Mouse (Mus musculus) left cerebral cortex, adult 9 months (tissue): ENCODE measurements around the gene Ephx1.
A peak's percentile ranks its signal among the peaks of the same experiment; 100 is the strongest.
"Not testable (repeated sequence)": the region's sequence is repeated elsewhere in the genome, so short reads cannot be mapped to it uniquely, and the experiment has no call there.

Source experiments
- DNase-seq, 2 experiments: peaks; one replicate each; pipeline ENCODE4 v3.0.0; 2022; ENCODE audit warnings: low spot score in 2 of 2

Gene Ephx1

DNA sequence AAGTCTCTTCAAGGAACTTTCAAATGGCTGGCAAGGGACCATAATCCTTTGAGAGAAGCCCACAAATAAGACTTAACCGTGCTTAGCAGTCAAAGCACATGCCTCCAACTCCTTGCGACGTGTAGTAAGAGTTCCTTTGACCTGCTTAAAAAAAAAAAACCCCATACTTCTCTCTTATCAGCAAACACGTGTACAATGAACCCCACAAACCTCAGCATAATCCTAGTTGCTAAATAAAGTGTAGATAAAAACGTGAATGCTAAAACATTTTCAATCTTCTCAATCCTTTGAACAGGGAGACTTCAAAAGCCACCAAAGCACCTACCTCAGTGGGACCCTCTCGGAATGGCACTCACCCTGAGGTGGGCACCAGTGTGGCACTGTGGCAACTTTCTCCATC lies 7.3 kb downstream of the Ephx1 start:
- no peak for DNase-seq

GRCm38 (mm10) chr1:181012416-181012815 lies 8.3 kb downstream of the Ephx1 start:
- no peak for DNase-seq

- DNase-seq: no peak
Observed at GRCm38 (mm10) chr1:181011601-181012000, 9.1 kb downstream of the Ephx1 start.

- no peak for DNase-seq
Observed at GRCm38 (mm10) chr1:181010171-181010932, 10.4 kb downstream of the Ephx1 start.

- no peak for DNase-seq
Observed at GRCm38 (mm10) chr1:181009754-181010153, 10.9 kb downstream of the Ephx1 start.

- no peak for DNase-seq
Observed at GRCm38 (mm10) chr1:181009011-181009590, 11.6 kb downstream of the Ephx1 start.

- DNase-seq: no peak
Observed at GRCm38 (mm10) chr1:181008266-181008665, 12.4 kb downstream of the Ephx1 start.

GRCm38 (mm10) chr1:181007831-181008230 lies 12.9 kb downstream of the Ephx1 start:
- DNase-seq: no peak

- DNase-seq: no peak
Observed at GRCm38 (mm10) chr1:181005331-181005730, 15.4 kb downstream of the Ephx1 start.

DNA sequence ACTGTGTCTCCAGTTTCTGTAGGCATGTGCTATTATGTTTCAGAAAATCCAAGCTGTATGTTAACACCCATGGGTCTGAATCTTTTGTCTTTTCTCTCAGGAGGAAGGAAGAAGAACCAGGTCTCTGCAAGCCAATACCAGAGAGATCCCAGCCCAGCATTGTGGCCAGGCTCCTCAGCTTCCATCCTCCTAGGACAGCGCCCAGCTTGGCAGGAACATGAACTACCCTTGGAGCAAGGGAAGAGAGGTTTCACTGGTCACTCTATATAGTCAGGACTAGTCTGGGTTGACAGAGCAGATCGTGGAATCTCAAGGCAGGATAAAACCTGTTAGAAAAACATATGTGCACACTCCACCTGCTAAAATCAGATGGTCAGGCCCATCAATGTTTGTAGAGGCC lies 16.9 kb downstream of the Ephx1 start:
- DNase-seq: no peak

DNA sequence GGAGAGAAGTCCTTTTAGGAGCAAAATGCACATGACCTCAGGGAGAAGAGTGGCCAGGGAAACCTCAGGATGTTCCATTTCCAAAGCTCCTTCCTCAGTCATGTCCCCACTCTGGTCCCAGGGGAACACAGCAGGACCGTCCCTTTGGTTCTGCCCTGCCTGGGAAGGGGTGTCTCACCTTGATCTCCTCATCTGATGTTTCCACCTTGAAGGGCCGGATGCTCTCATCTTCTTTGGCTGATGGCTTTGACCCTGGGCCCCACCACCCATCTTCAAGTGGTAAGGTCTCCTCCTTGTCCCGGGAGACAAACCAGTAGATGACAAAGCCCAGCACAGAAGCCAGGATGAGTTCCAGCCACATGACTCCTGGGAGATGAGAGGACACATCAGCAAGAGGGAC lies 19.1 kb downstream of the Ephx1 start:
- DNase-seq: no peak

- no peak for DNase-seq
Observed at GRCm38 (mm10) chr1:181001217-181001616, 19.5 kb downstream of the Ephx1 start.

DNA sequence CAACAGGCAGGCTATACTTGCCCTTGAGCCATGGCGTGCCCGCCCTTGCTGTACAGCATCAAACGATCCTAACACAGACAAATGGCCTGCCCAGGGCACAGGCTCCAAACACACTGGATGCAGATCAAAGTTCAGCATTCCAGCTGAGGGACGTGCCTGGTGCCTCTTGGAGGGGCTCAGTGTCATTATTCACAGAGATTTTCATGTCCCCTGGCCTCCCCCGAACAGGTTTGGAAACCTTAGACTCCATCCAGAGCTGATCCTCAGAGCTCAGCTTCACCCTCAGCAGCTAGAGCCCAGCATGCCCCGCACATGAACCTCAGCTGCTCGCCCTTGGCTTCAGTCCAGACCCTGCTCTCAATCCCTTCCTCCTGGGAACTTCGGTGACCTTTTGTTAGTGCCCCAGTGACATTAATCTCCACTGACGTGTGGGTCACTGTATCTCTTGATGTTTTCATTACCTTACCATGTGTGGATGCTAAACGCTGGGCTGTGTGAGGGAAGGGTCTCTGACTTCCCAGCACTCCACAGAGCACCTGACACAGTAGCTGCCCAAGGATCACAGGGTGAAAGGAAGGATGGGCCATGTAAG lies 20.1 kb downstream of the Ephx1 start:
- DNase-seq: no peak

DNA sequence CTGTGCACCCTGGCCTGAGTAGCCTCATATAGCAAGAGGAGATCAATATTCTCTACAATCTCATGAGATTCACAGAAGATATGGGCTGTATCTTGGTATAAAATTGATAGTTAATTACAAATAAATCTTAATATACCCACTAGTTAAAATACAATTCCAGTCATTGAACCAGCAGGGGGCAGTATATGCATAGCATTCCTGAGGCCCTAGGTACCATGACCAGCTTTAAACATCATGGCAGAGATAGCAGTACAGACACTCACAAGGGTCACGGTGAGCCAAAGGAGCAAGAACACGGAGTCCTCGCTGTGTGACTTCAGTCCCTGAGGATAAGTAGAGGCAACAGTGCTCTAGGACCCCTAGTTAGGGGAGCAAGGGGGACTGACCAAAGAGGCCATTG lies 28.6 kb downstream of the Ephx1 start:
- DNase-seq: peak in 1 of 2 experiments; percentile 66

- no peak for DNase-seq
Observed at GRCm38 (mm10) chr1:180990671-180991070, 30.0 kb downstream of the Ephx1 start.

- peak in 1 of 2 experiments; percentile 78 for DNase-seq
Observed at GRCm38 (mm10) chr1:180987759-180988158, 32.9 kb downstream of the Ephx1 start.

DNA sequence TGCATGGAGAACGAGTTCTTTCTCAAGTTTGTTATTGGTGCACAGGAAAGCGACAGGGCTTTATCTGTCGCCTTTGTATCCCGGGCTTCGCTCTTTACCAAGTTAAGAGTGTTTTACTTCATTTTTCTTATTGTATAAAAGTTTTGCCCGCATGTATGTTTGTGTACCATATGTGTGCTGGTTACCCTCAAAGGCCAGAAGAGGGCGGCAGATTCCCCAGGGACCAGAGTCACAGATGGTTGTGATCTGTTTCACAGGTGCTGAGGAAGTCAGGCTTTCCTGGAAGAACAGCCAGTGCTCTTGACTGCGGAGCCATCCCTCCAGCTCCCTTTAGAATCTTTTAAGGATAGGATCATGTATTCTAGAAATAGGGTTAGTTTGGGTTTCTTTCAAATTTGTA lies 34.0 kb downstream of the Ephx1 start:
- no peak for DNase-seq

- DNase-seq: not testable (repeated sequence)
Observed at GRCm38 (mm10) chr1:180981298-180982046, 39.2 kb downstream of the Ephx1 start.

DNA sequence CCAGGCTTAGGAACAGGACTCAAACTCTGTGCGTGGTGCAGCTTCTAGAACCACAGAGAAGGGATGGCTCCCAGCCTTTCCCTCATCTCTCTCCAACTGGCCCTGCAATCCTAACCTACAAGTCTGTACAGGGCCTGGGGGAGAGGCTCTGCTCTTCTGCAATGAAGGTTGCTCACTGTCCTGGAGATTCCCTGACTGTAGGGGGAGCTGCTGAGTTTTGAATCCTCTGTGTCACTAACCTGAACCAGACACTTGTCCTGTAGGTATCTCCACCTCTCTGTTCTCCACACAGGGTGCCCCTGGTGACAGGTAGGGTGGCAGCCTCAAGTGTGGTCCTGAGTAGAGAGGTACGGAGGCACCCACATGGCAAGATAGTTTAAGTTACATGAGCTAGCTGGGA lies 40.2 kb downstream of the Ephx1 start:
- DNase-seq: no peak

DNA sequence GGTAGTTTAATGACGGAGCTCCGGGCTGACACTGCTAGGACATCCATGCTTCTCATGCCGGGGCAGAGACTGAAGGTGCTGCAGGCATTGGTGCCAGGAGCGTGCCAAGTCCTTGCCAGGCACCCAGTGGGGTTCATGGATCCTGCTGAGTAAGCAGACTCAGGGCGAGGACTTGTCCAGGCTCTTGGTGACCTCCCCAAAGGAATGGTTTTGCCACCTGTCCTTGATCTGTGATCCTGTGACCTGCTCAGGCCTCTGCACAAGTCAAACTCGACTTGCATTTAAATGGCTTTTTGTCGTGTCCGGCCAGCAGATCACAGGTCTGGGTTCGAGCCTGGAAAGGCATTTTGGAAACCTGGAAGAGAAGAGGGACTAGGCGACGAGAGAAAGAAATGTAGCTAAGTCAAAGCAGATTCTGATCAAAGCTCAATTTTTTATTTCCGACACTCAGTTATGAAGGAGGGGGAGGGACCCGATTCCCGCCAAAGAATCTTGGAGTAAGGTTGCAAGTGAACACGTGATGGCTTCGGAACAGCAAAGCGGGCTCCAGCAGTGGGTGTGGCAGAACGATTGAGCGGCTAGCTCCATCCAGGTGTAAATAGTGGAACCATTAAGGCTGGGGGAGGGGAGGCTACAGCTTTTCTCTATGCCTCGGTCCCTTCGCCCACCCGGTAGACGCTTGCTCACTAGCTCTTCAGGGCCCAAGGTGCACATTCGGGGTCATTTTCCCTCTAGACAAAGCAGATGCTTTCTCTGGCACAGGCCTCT lies 41.0 kb downstream of the Ephx1 start:
- no peak for DNase-seq

- DNase-seq: no peak
Observed at GRCm38 (mm10) chr1:180976110-180976679, 44.5 kb downstream of the Ephx1 start.
